Mouse (Mus musculus) ES-E14 (cell line): Measurements from ENCODE around the gene Lias. TPM values are rescaled to one million over a fixed set of nuclear protein-coding genes. Genes with fewer than 3 reads are reported as not detected.

Source experiments
- DNase-seq: peaks from one replicate; pipeline ENCODE4 v3.0.0-alpha.2; 2013; ENCODE audit warnings: low read depth, low spot score
- H3K27ac ChIP-seq: 2 replicates; pipeline ENCODE4 v1.5.1; 2012; ENCODE audit warnings: low read depth, mild to moderate bottlenecking, low read length, moderate library complexity, mixed read lengths; ENCODE audit not compliant: poor library complexity, insufficient read depth, severe bottlenecking
- H3K36me3 ChIP-seq: 2 replicates; pipeline ENCODE4 v1.6.1; 2012; ENCODE audit warnings: mild to moderate bottlenecking, low read length, moderate library complexity, mixed read lengths; ENCODE audit not compliant: control insufficient read depth, poor library complexity, insufficient read depth, severe bottlenecking
- H3K4me1 ChIP-seq, 2 experiments: fragments of 150-350 bp in 1 of 2; sonication (generic) in 1 of 2; 2 replicates each; pipeline ENCODE4 v1.6.1; 2012; ENCODE audit warnings: low read length in 2 of 2, mild to moderate bottlenecking in 1 of 2, mixed read lengths in 1 of 2; ENCODE audit not compliant: control insufficient read depth in 2 of 2, insufficient read depth in 2 of 2, poor library complexity in 1 of 2
- H3K4me3 ChIP-seq, 2 experiments: fragments of 150-350 bp in 1 of 2; sonication (generic) in 1 of 2; 2 replicates each; pipeline ENCODE4 v1.5.1; 2012; ENCODE audit warnings: low read length in 2 of 2, low read depth in 1 of 2, mild to moderate bottlenecking in 1 of 2, mixed read lengths in 1 of 2; ENCODE audit not compliant: insufficient read depth in 1 of 2, poor library complexity in 1 of 2, severe bottlenecking in 1 of 2
- H3K9ac ChIP-seq: 2 replicates; pipeline ENCODE4 v1.6.1; 2012; ENCODE audit warnings: low read depth, mild to moderate bottlenecking, low read length, mixed read lengths; ENCODE audit not compliant: poor library complexity, insufficient read depth, severe bottlenecking
- H3K9me3 ChIP-seq: fragments of 150-350 bp; sonication (generic); 2 replicates; pipeline ENCODE4 v1.6.1; 2012; ENCODE audit warnings: low read depth, mild to moderate bottlenecking, low read length; ENCODE audit not compliant: control insufficient read depth, insufficient read depth
- CHD2 ChIP-seq: IDR thresholded peaks from 2 replicates; pipeline ENCODE4 v1.6.1; 2014; ENCODE audit warnings: mild to moderate bottlenecking, low read depth, low read length, inconsistent platforms
- HCFC1 ChIP-seq: IDR thresholded peaks from 2 replicates; pipeline ENCODE4 v1.6.1; 2012; ENCODE audit warnings: low read length, inconsistent platforms, borderline replicate concordance; ENCODE audit not compliant: insufficient read depth
- MAFK ChIP-seq: IDR thresholded peaks from 2 replicates; pipeline ENCODE4 v1.6.1; 2014; ENCODE audit warnings: mild to moderate bottlenecking, low read depth, low read length, inconsistent platforms; ENCODE audit not compliant: insufficient read depth
- ZC3H11A ChIP-seq: IDR thresholded peaks from 2 replicates; pipeline ENCODE4 v1.6.1; 2012; ENCODE audit warnings: low read depth, mild to moderate bottlenecking, inconsistent platforms, low read length, borderline replicate concordance
- ZNF384 ChIP-seq: IDR thresholded peaks from 2 replicates; pipeline ENCODE4 v1.6.1; 2012; ENCODE audit warnings: low read depth, low read length, inconsistent platforms
- in situ Hi-C, 2 experiments: fragments of 600-800 bp; cut with MboI; formaldehyde crosslinking; loops; one replicate each; pipeline ENCODE4 v1.15.1; 2025; ENCODE audit warnings: low sequenced_read_pairs in 2 of 2, inconsistent platforms in 1 of 2; ENCODE audit not compliant: unreplicated experiment in 2 of 2
- total RNA-seq: library from RNA; depleted of rRNA; stranded (reverse); fragments of 300-350 nt; gene quantifications from 2 replicates; pipeline ENCODE4 v1.2.3, GENCODE M21; 2012

The Lias gene
- total RNA-seq, 1 experiment = 52.8 TPM

DNA sequence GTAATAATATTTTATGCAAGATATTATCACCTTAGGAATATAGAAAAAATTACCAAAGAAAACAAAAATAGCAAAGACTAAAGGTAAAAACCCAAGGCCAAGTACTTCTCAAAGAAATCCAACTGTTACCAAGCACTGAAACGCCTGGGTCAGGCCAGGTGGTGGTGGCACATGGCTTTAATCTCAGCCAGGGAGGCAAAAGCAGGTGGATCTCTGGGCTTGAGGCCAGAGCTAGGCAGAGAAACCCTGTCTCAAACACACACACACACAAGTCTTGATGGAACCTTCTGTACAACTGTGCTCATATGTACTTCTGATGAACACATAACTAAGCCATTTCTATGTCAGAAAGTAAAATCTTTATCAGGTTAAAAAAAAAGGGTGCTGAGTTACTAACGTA, 56.5 kb downstream of the Lias start:
- TF ChIP-seq CHD2 = no peak
- no peak for TF ChIP-seq HCFC1
- H3K9ac ChIP-seq = no peak overlapping the region
- no peaks in the 10 kb centered on the region for H3K4me1 ChIP-seq
- in situ Hi-C loops = no loop called here
- no peak overlapping the region for H3K4me3 ChIP-seq
- no peaks in the 10 kb centered on the region; the same call in 1 of the 2 replicates for H3K36me3 ChIP-seq
- DNase-seq = no peak
- no peaks in the 10 kb centered on the region for H3K9me3 ChIP-seq
- H3K27ac ChIP-seq = no peak overlapping the region

- no peak for DNase-seq
- in situ Hi-C loops = no loop called here
- Histone ChIP-seq H3K9me3 (no peaks in the 10 kb centered on the region), H3K4me3 (no peak overlapping the region), H3K4me1 (no peaks in the 10 kb centered on the region), H3K36me3 (no peaks in the 10 kb centered on the region; the same call in 1 of the 2 replicates), H3K9ac (no peak overlapping the region), H3K27ac (no peak overlapping the region)
- TF ChIP-seq CHD2 = no peak
- no peak for TF ChIP-seq MAFK
- TF ChIP-seq ZC3H11A = no peak
- TF ChIP-seq HCFC1 = no peak
- no peak for TF ChIP-seq ZNF384
Measured at GRCm38 (mm10) chr5:65448941-65449340, 57.6 kb downstream of the Lias start.

- no peak for DNase-seq
- Histone ChIP-seq H3K36me3 (no peaks in the 10 kb centered on the region; the same call in 1 of the 2 replicates), H3K9me3 (no peaks in the 10 kb centered on the region), H3K4me3 (no peak overlapping the region), H3K27ac (no peak overlapping the region), H3K9ac (no peak overlapping the region), H3K4me1 (no peaks in the 10 kb centered on the region; a peak in 1 of 4 replicates)
- in situ Hi-C loops = no loop called here
- TF ChIP-seq ZNF384 (no peak), CHD2 (no peak), HCFC1 (no peak), MAFK (no peak), ZC3H11A (no peak)
Measured at GRCm38 (mm10) chr5:65454771-65455170, 63.5 kb downstream of the Lias start.

DNA sequence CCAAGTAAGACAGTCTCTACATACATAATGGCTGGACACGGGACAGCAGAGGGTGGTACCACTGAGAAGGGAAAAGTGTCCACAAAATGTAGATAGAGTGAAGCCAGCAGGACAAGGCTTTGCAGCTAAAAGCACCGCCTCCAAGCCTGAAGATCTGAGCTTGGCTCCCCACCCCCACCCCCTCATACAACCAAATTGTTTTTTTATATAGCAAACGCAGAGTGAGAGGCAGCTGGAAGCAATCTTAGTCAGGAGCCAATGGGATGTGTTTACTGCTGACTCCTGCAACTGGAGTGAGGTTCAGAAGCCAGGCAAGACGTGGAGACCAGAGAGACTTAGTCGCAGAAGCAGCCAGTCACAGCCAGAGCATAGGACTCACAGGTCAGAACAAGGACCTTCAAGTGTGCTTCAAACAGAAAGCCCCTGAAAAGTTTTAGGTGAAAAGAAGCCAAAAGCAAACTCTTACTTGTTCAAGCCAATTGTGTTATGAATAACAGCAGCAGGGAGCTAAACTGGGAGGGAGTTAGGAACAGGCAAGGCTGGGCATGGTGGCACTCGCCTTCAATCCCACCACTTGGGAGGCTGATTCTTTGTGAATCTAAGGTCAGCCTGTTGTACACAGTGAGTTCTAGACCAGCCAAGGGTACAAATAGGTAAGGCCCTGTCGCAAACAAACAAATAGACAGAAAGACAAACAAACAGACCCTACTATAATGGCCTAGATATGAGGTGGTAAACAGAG, 66.0 kb downstream of the Lias start:
- Histone ChIP-seq H3K36me3 (no peaks in the 10 kb centered on the region; the same call in 1 of the 2 replicates), H3K9me3 (no peaks in the 10 kb centered on the region), H3K27ac (no peak overlapping the region), H3K4me1 (peaks cover 0 to 1% of the 10 kb centered on the region in 2 experiments; a peak in 1 of 4 replicates), H3K9ac (no peak overlapping the region), H3K4me3 (no peak overlapping the region)
- in situ Hi-C loops = no loop called here
- TF ChIP-seq ZNF384 (no peak), ZC3H11A (no peak), MAFK (no peak), HCFC1 (no peak), CHD2 (no peak)
- DNase-seq = no peak

DNA sequence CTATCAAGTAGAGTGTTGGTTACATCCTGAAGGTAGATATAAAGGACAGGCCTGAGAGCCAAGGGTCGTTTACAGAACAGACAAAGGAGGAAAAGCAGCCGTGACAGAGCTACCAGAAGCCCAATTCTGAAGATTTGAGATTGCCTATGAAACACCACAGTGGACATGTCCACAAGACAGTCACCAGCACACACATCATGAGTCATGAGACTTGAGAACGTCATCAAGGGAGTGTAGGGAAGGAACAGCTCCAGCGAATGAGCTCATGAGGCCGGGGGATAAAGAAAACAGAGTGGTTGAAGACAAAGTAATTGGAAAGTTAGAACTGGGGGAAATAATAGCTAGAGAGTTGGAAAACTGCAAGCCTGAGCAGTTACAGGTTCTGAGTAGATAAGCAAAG, 66.5 kb downstream of the Lias start:
- Histone ChIP-seq H3K27ac (no peak overlapping the region), H3K36me3 (no peaks in the 10 kb centered on the region; the same call in 1 of the 2 replicates), H3K4me3 (no peak overlapping the region), H3K9ac (no peak overlapping the region), H3K4me1 (peaks cover 0 to 1% of the 10 kb centered on the region in 2 experiments; a peak in 1 of 4 replicates), H3K9me3 (no peaks in the 10 kb centered on the region)
- no peak for TF ChIP-seq MAFK
- no peak for TF ChIP-seq ZNF384
- TF ChIP-seq CHD2 = no peak
- DNase-seq = no peak
- in situ Hi-C loops = no loop called here
